Mouse (Mus musculus): ENCODE results near the gene Alg13. TPM values are rescaled to one million over a fixed set of nuclear protein-coding genes. Genes with fewer than 3 reads are reported as not detected.

The Alg13 gene
- total RNA-seq (2014; rRNA removed; ENCODE audit: low replicate concordance): 3.7 and 8.4 TPM in 2 replicates
- polyA plus RNA-seq (2015; fragmentation: Nextera tagmentation; extraction: Ambion mirVana): 7.0 and 7.8 TPM in 2 replicates

- no peaks in the 10 kb centered on the region for H3K4me1 ChIP-seq (ENCODE audit: control insufficient read depth, insufficient read depth)
- H3K9ac ChIP-seq (replicated peaks; ENCODE audit: low read depth, low read length): peak within 1 kb of the TSS; percentile 69
- ATAC-seq (ENCODE audit: insufficient read depth, low read depth) (peak; percentile 88), DNase-seq (ENCODE audit: low spot score) (peak; percentile 67)
- H3K4me3 ChIP-seq (ENCODE audit: low read depth, low read length): peak within 1 kb of the TSS; percentile 72
- H3K9me3 ChIP-seq (replicated peaks; ENCODE audit: control insufficient read depth, low read length): no peaks in the 10 kb centered on the region
- WGBS: 17% methylated on average over 43 of the region's 47 CpGs
- no peaks in the 10 kb centered on the region; the same call in 1 of the 2 replicates for H3K36me3 ChIP-seq (replicated peaks; ENCODE audit: control insufficient read depth, insufficient read depth, low read length)
- H3K4me2 ChIP-seq (ENCODE audit: low read depth, low read length): peak within 1 kb of the TSS; percentile 96
- H3K27ac ChIP-seq (ENCODE audit: low read depth): peak within 1 kb of the TSS; percentile 75
- TF ChIP-seq EP300 (IDR thresholded peaks at IDR 0.05; ENCODE audit: low read depth) (no peak), CTCF (IDR thresholded peaks at IDR 0.05; ENCODE audit: low read depth) (no peak)
- no peaks in the 10 kb centered on the region for H3K27me3 ChIP-seq (ENCODE audit: control insufficient read depth, insufficient read depth, low read length)
These were observed at the start of gene Alg13 for GRCm38 (mm10) chrX:144317548-144318163. Alg13 (plus strand) TSS chrX:144317804.

GRCm38 (mm10) chrX:144268606-144269005, 49.0 kb upstream of the Alg13 start:
- no peak overlapping the region for H3K4me3 ChIP-seq (ENCODE audit: low read depth, low read length)
- no peaks in the 10 kb centered on the region for H3K36me3 ChIP-seq (replicated peaks; ENCODE audit: control insufficient read depth, insufficient read depth, low read length)
- no peak overlapping the region for H3K4me2 ChIP-seq (ENCODE audit: low read depth, low read length)
- no peak overlapping the region for H3K27ac ChIP-seq (ENCODE audit: low read depth)
- H3K9me3 ChIP-seq (replicated peaks; ENCODE audit: control insufficient read depth, low read length): no peaks in the 10 kb centered on the region
- no peak overlapping the region for H3K9ac ChIP-seq (replicated peaks; ENCODE audit: low read depth, low read length)
- DNase-seq (ENCODE audit: low spot score) (no peak), ATAC-seq (ENCODE audit: insufficient read depth, low read depth) (no peak)
- TF ChIP-seq EP300 (IDR thresholded peaks at IDR 0.05; ENCODE audit: low read depth) (no peak), CTCF (IDR thresholded peaks at IDR 0.05; ENCODE audit: low read depth) (no peak)
- no peaks in the 10 kb centered on the region for H3K27me3 ChIP-seq (ENCODE audit: control insufficient read depth, insufficient read depth, low read length)
- WGBS: 35% methylated on average over 1 of the region's 1 CpGs
- H3K4me1 ChIP-seq (ENCODE audit: control insufficient read depth, insufficient read depth): no peaks in the 10 kb centered on the region

- TF ChIP-seq CTCF (IDR thresholded peaks at IDR 0.05; ENCODE audit: low read depth) (peak; percentile 62), EP300 (IDR thresholded peaks at IDR 0.05; ENCODE audit: low read depth) (no peak)
- no peak overlapping the region for H3K4me2 ChIP-seq (ENCODE audit: low read depth, low read length)
- H3K27ac ChIP-seq (ENCODE audit: low read depth): no peak overlapping the region
- no peak overlapping the region for H3K9ac ChIP-seq (replicated peaks; ENCODE audit: low read depth, low read length)
- no peak for ATAC-seq (ENCODE audit: insufficient read depth, low read depth)
- no peaks in the 10 kb centered on the region for H3K9me3 ChIP-seq (replicated peaks; ENCODE audit: control insufficient read depth, low read length)
- 60% methylated on average over 2 of the region's 2 CpGs for WGBS
- H3K4me3 ChIP-seq (ENCODE audit: low read depth, low read length): no peak overlapping the region
- H3K36me3 ChIP-seq (replicated peaks; ENCODE audit: control insufficient read depth, insufficient read depth, low read length): no peaks in the 10 kb centered on the region
- DNase-seq (ENCODE audit: low spot score): no peak
- no peaks in the 10 kb centered on the region for H3K27me3 ChIP-seq (ENCODE audit: control insufficient read depth, insufficient read depth, low read length)
- H3K4me1 ChIP-seq (ENCODE audit: control insufficient read depth, insufficient read depth): no peaks in the 10 kb centered on the region
These were observed 16.1 kb upstream of the Alg13 start for GRCm38 (mm10) chrX:144301476-144301875.

DNA sequence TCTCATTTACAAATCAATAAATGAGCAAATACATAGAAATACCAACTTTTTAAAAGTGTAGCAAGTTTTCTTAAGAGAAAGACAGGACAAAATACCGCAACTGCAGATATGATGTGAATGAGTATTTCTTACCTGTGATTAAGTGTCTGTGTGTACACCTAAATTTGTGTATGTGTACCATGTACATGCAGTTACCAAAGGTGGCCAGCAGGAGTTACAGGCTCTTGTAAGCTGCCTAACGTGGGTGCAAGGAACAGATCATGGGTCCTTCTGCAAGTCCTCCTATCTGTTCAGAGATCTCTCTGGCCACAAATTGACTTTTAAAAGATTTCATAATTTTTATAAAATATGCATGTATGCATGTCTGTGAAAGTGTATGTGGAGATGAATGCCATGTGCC, 11.9 kb upstream of the Alg13 start:
- ATAC-seq (ENCODE audit: insufficient read depth, low read depth) (no peak), DNase-seq (ENCODE audit: low spot score) (no peak)
- 74% methylated on average over 2 of the region's 2 CpGs for WGBS
- Histone ChIP-seq H3K27ac (ENCODE audit: low read depth) (no peak overlapping the region), H3K4me3 (ENCODE audit: low read depth, low read length) (no peak overlapping the region), H3K27me3 (ENCODE audit: control insufficient read depth, insufficient read depth, low read length) (no peaks in the 10 kb centered on the region), H3K9me3 (replicated peaks; ENCODE audit: control insufficient read depth, low read length) (no peaks in the 10 kb centered on the region), H3K4me2 (ENCODE audit: low read depth, low read length) (no peak overlapping the region), H3K9ac (replicated peaks; ENCODE audit: low read depth, low read length) (no peak overlapping the region), H3K4me1 (ENCODE audit: control insufficient read depth, insufficient read depth) (no peaks in the 10 kb centered on the region), H3K36me3 (replicated peaks; ENCODE audit: control insufficient read depth, insufficient read depth, low read length) (no peaks in the 10 kb centered on the region)
- TF ChIP-seq EP300 (IDR thresholded peaks at IDR 0.05; ENCODE audit: low read depth) (no peak), CTCF (IDR thresholded peaks at IDR 0.05; ENCODE audit: low read depth) (no peak)

DNA sequence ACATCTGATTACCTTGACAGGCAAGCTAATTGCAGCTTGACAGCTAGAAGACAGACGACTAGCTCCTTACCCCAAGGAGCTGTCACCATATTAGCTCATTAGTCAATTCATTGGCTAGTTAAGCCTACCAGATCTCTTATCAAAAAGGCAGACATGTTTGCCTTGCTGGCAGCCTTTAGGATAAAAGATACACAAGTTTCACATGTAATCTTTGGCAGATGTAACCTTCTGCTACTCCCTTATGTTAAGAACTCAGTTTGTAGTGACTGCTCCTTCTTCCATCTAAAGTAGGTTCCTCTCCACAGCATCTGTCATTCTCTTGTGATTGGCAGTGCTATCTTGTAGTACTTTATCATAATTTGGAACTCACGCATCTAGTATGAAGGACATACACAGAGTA, 3.6 kb upstream of the Alg13 start:
- H3K4me1 ChIP-seq (ENCODE audit: control insufficient read depth, insufficient read depth): no peaks in the 10 kb centered on the region
- no peak overlapping the region for H3K4me3 ChIP-seq (ENCODE audit: low read depth, low read length)
- no peaks in the 10 kb centered on the region for H3K27me3 ChIP-seq (ENCODE audit: control insufficient read depth, insufficient read depth, low read length)
- 60% methylated on average over 2 of the region's 2 CpGs for WGBS
- no peaks in the 10 kb centered on the region for H3K36me3 ChIP-seq (replicated peaks; ENCODE audit: control insufficient read depth, insufficient read depth, low read length)
- ATAC-seq (ENCODE audit: insufficient read depth, low read depth): no peak
- no peak overlapping the region for H3K27ac ChIP-seq (ENCODE audit: low read depth)
- DNase-seq (ENCODE audit: low spot score): no peak
- no peak overlapping the region for H3K9ac ChIP-seq (replicated peaks; ENCODE audit: low read depth, low read length)
- no peak overlapping the region for H3K4me2 ChIP-seq (ENCODE audit: low read depth, low read length)
- no peaks in the 10 kb centered on the region for H3K9me3 ChIP-seq (replicated peaks; ENCODE audit: control insufficient read depth, low read length)
- no peak for TF ChIP-seq CTCF (IDR thresholded peaks at IDR 0.05; ENCODE audit: low read depth)
- no peak for TF ChIP-seq EP300 (IDR thresholded peaks at IDR 0.05; ENCODE audit: low read depth)

GRCm38 (mm10) chrX:144315028-144315427, 2.6 kb upstream of the Alg13 start:
- no peak for TF ChIP-seq EP300 (IDR thresholded peaks at IDR 0.05; ENCODE audit: low read depth)
- TF ChIP-seq CTCF (IDR thresholded peaks at IDR 0.05; ENCODE audit: low read depth): no peak
- no peak overlapping the region for H3K27ac ChIP-seq (ENCODE audit: low read depth)
- no peaks in the 10 kb centered on the region for H3K27me3 ChIP-seq (ENCODE audit: control insufficient read depth, insufficient read depth, low read length)
- H3K9me3 ChIP-seq (replicated peaks; ENCODE audit: control insufficient read depth, low read length): no peaks in the 10 kb centered on the region
- no peaks in the 10 kb centered on the region for H3K36me3 ChIP-seq (replicated peaks; ENCODE audit: control insufficient read depth, insufficient read depth, low read length)
- H3K4me1 ChIP-seq (ENCODE audit: control insufficient read depth, insufficient read depth): no peaks in the 10 kb centered on the region
- H3K4me3 ChIP-seq (ENCODE audit: low read depth, low read length): no peak overlapping the region
- no peak for DNase-seq (ENCODE audit: low spot score)
- no peak overlapping the region for H3K4me2 ChIP-seq (ENCODE audit: low read depth, low read length)
- ATAC-seq (ENCODE audit: insufficient read depth, low read depth): no peak
- 24% methylated on average over 5 of the region's 5 CpGs for WGBS
- H3K9ac ChIP-seq (replicated peaks; ENCODE audit: low read depth, low read length): no peak overlapping the region

Measured in heart, postnatal 0 days (tissue).